Mouse (Mus musculus): ENCODE measurements around the gene Cx3cr1. TPM values are rescaled to one million over a fixed set of nuclear protein-coding genes. Genes with fewer than 3 reads are reported as not detected.

Gene Cx3cr1
- polyA plus RNA-seq, 1 experiment = 7.5 TPM

GRCm38 (mm10) chr9:120064317-120064716 lies 5.4 kb downstream of the Cx3cr1 start:
- no peak overlapping the region for H3K27ac ChIP-seq (ENCODE audit: control insufficient read depth, insufficient read depth, low read length)
- no peaks in the 10 kb centered on the region for H3K27me3 ChIP-seq (ENCODE audit: control insufficient read depth, insufficient read depth, low read length)
- 46% methylated on average over 4 of the region's 4 CpGs for WGBS
- TF ChIP-seq CTCF (IDR thresholded peaks at IDR 0.05; ENCODE audit: borderline replicate concordance, control insufficient read depth, extremely low read depth, insufficient read depth, low read length, poor library complexity) (no peak), POLR2A (IDR thresholded peaks at IDR 0.05; ENCODE audit: control insufficient read depth, extremely low read depth, insufficient read depth, low read length, poor library complexity) (no peak)
- H3K4me1 ChIP-seq (replicated peaks; ENCODE audit: control insufficient read depth, insufficient read depth, low read length) = peaks cover 6% of the 10 kb centered on the region; the same call in 1 of the 2 replicates
- no peak for DNase-seq
- H3K4me3 ChIP-seq (ENCODE audit: control insufficient read depth, insufficient read depth, low read length) = no peak overlapping the region
- no peaks in the 10 kb centered on the region for H3K36me3 ChIP-seq (ENCODE audit: control insufficient read depth, insufficient read depth, low read length)

GRCm38 (mm10) chr9:120058730-120059129 lies 10.9 kb downstream of the Cx3cr1 start:
- no peak for DNase-seq
- 34% methylated on average over 3 of the region's 3 CpGs for WGBS
- Histone ChIP-seq H3K4me1 (replicated peaks; ENCODE audit: control insufficient read depth, insufficient read depth, low read length) (peaks cover 18% of the 10 kb centered on the region), H3K27ac (ENCODE audit: control insufficient read depth, insufficient read depth, low read length) (no peak overlapping the region), H3K27me3 (ENCODE audit: control insufficient read depth, insufficient read depth, low read length) (no peaks in the 10 kb centered on the region), H3K4me3 (ENCODE audit: control insufficient read depth, insufficient read depth, low read length) (no peak overlapping the region), H3K36me3 (ENCODE audit: control insufficient read depth, insufficient read depth, low read length) (no peaks in the 10 kb centered on the region)
- no peak for TF ChIP-seq CTCF (IDR thresholded peaks at IDR 0.05; ENCODE audit: borderline replicate concordance, control insufficient read depth, extremely low read depth, insufficient read depth, low read length, poor library complexity)
- TF ChIP-seq POLR2A (IDR thresholded peaks at IDR 0.05; ENCODE audit: control insufficient read depth, extremely low read depth, insufficient read depth, low read length, poor library complexity) = no peak

DNA sequence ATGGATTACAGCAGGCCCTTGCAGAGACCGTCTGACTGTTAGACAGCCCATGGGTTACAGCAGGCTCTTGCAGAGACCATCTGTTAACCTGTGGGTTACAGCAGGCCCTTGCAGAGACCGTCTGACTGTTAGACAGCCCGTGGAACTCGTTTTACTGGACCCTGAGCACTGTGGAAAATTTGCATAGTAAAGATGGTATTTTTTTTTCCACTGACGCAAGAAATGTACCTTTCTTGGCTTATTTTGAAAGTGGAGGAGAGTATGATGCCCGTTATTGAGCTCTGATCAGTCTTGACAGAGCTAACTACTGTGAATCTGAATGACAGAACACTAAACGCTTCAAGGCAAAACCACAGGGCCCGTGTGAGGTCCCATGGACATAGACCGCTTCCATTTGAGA lies 13.5 kb downstream of the Cx3cr1 start:
- no peak for DNase-seq
- no peak overlapping the region for H3K4me3 ChIP-seq (ENCODE audit: control insufficient read depth, insufficient read depth, low read length)
- no peaks in the 10 kb centered on the region for H3K27me3 ChIP-seq (ENCODE audit: control insufficient read depth, insufficient read depth, low read length)
- H3K27ac ChIP-seq (ENCODE audit: control insufficient read depth, insufficient read depth, low read length) = no peak overlapping the region
- H3K36me3 ChIP-seq (ENCODE audit: control insufficient read depth, insufficient read depth, low read length) = no peaks in the 10 kb centered on the region
- TF ChIP-seq CTCF (IDR thresholded peaks at IDR 0.05; ENCODE audit: borderline replicate concordance, control insufficient read depth, extremely low read depth, insufficient read depth, low read length, poor library complexity) (no peak), POLR2A (IDR thresholded peaks at IDR 0.05; ENCODE audit: control insufficient read depth, extremely low read depth, insufficient read depth, low read length, poor library complexity) (no peak)
- 75% methylated on average over 9 of the region's 9 CpGs for WGBS
- peaks cover 21% of the 10 kb centered on the region for H3K4me1 ChIP-seq (replicated peaks; ENCODE audit: control insufficient read depth, insufficient read depth, low read length)

- peak overlapping the region; percentile 54 for H3K27ac ChIP-seq (ENCODE audit: control insufficient read depth, insufficient read depth, low read length)
- H3K4me3 ChIP-seq (ENCODE audit: control insufficient read depth, insufficient read depth, low read length) = no peak overlapping the region
- TF ChIP-seq CTCF (IDR thresholded peaks at IDR 0.05; ENCODE audit: borderline replicate concordance, control insufficient read depth, extremely low read depth, insufficient read depth, low read length, poor library complexity) (peak; percentile 32; the same call in 1 of the 2 replicates), POLR2A (IDR thresholded peaks at IDR 0.05; ENCODE audit: control insufficient read depth, extremely low read depth, insufficient read depth, low read length, poor library complexity) (0 out of 2 replicates have a peak, but pooled peaks have one; percentile 29)
- H3K36me3 ChIP-seq (ENCODE audit: control insufficient read depth, insufficient read depth, low read length) = no peaks in the 10 kb centered on the region
- WGBS = 5% methylated on average over 8 of the region's 8 CpGs
- peaks cover 21% of the 10 kb centered on the region for H3K4me1 ChIP-seq (replicated peaks; ENCODE audit: control insufficient read depth, insufficient read depth, low read length)
- peak; percentile 43 for DNase-seq
- no peaks in the 10 kb centered on the region for H3K27me3 ChIP-seq (ENCODE audit: control insufficient read depth, insufficient read depth, low read length)
Observed at GRCm38 (mm10) chr9:120054545-120055277, 15.0 kb downstream of the Cx3cr1 start.

- no peaks in the 10 kb centered on the region for H3K27me3 ChIP-seq (ENCODE audit: control insufficient read depth, insufficient read depth, low read length)
- no peaks in the 10 kb centered on the region for H3K36me3 ChIP-seq (ENCODE audit: control insufficient read depth, insufficient read depth, low read length)
- TF ChIP-seq POLR2A (IDR thresholded peaks at IDR 0.05; ENCODE audit: control insufficient read depth, extremely low read depth, insufficient read depth, low read length, poor library complexity) (no peak), CTCF (IDR thresholded peaks at IDR 0.05; ENCODE audit: borderline replicate concordance, control insufficient read depth, extremely low read depth, insufficient read depth, low read length, poor library complexity) (no peak)
- 82% methylated on average over 3 of the region's 3 CpGs for WGBS
- H3K4me1 ChIP-seq (replicated peaks; ENCODE audit: control insufficient read depth, insufficient read depth, low read length) = peaks cover 5% of the 10 kb centered on the region
- DNase-seq = no peak
- no peak overlapping the region for H3K4me3 ChIP-seq (ENCODE audit: control insufficient read depth, insufficient read depth, low read length)
- H3K27ac ChIP-seq (ENCODE audit: control insufficient read depth, insufficient read depth, low read length) = no peak overlapping the region
Observed at GRCm38 (mm10) chr9:120049407-120049806, 20.3 kb downstream of the Cx3cr1 start.

GRCm38 (mm10) chr9:120048495-120048894 lies 21.2 kb downstream of the Cx3cr1 start:
- Histone ChIP-seq H3K4me1 (replicated peaks; ENCODE audit: control insufficient read depth, insufficient read depth, low read length) (peaks cover 2% of the 10 kb centered on the region; the same call in 1 of the 2 replicates), H3K4me3 (ENCODE audit: control insufficient read depth, insufficient read depth, low read length) (no peak overlapping the region), H3K27ac (ENCODE audit: control insufficient read depth, insufficient read depth, low read length) (no peak overlapping the region), H3K27me3 (ENCODE audit: control insufficient read depth, insufficient read depth, low read length) (no peaks in the 10 kb centered on the region), H3K36me3 (ENCODE audit: control insufficient read depth, insufficient read depth, low read length) (no peaks in the 10 kb centered on the region)
- DNase-seq = no peak
- WGBS = 91% methylated on average over 6 of the region's 6 CpGs
- TF ChIP-seq CTCF (IDR thresholded peaks at IDR 0.05; ENCODE audit: borderline replicate concordance, control insufficient read depth, extremely low read depth, insufficient read depth, low read length, poor library complexity) (no peak), POLR2A (IDR thresholded peaks at IDR 0.05; ENCODE audit: control insufficient read depth, extremely low read depth, insufficient read depth, low read length, poor library complexity) (no peak)
